Mouse (Mus musculus) heart, embryonic 14.5 days (tissue): Measurements from ENCODE around the gene Cnbd2. TPM values are rescaled to one million over a fixed set of nuclear protein-coding genes. Genes with fewer than 3 reads are reported as not detected.
"Not testable (repeated sequence)": the region's sequence is repeated elsewhere in the genome, so short reads cannot be mapped to it uniquely, and the experiment has no call there.

Experiments used
- ATAC-seq: fragments of 200-750 bp; cut with Nextera tagmentation; 2 replicates; pipeline ENCODE4 v1.8.0; 2017; ENCODE audit warnings: low read depth, moderate TSS enrichment; ENCODE audit not compliant: insufficient number of reproducible peaks, insufficient read depth, low FRiP score
- H3K27ac ChIP-seq, 2 experiments: fragments of 200-500 bp in 1 of 2; fragments of 300-500 bp in 1 of 2; sonication (generic) in 1 of 2; replicated peaks in 1 of 2; 2 replicates each; pipeline ENCODE4 v1.5.1; 2012 to 2014; ENCODE audit warnings: low read depth in 2 of 2, low read length in 2 of 2, control low read depth in 1 of 2, mild to moderate bottlenecking in 1 of 2, mixed read lengths in 1 of 2; ENCODE audit not compliant: control insufficient read depth in 1 of 2, insufficient read depth in 1 of 2
- H3K27me3 ChIP-seq: fragments of 300-500 bp; sonication (generic); 2 replicates; pipeline ENCODE4 v1.6.1; 2014; ENCODE audit warnings: mild to moderate bottlenecking, low read length, control low read depth; ENCODE audit not compliant: control insufficient read depth, insufficient read depth
- H3K36me3 ChIP-seq: fragments of 300-500 bp; sonication (generic); 2 replicates; pipeline ENCODE4 v1.6.1; 2014; ENCODE audit warnings: mild to moderate bottlenecking, control low read depth, low read length, mixed read lengths; ENCODE audit not compliant: control insufficient read depth, insufficient read depth
- H3K4me1 ChIP-seq, 2 experiments: fragments of 200-500 bp in 1 of 2; fragments of 300-500 bp in 1 of 2; sonication (generic) in 1 of 2; 2 replicates each; pipeline ENCODE4 v1.6.1; 2012 to 2014; ENCODE audit warnings: low read length in 2 of 2, control low read depth in 1 of 2, mixed read lengths in 1 of 2; ENCODE audit not compliant: control insufficient read depth in 2 of 2, insufficient read depth in 2 of 2
- H3K4me2 ChIP-seq: fragments of 300-500 bp; sonication (generic); 2 replicates; pipeline ENCODE4 v1.6.1; 2014; ENCODE audit warnings: mild to moderate bottlenecking, low read length
- H3K4me3 ChIP-seq, 2 experiments: fragments of 200-500 bp in 1 of 2; fragments of 300-500 bp in 1 of 2; sonication (generic) in 1 of 2; 2 replicates each; pipeline ENCODE4 v1.5.1; 2012 to 2014; ENCODE audit warnings: low read length in 2 of 2, mild to moderate bottlenecking in 2 of 2, control low read depth in 1 of 2, low read depth in 1 of 2, moderate library complexity in 1 of 2; ENCODE audit not compliant: control insufficient read depth in 1 of 2, insufficient read depth in 1 of 2
- H3K9ac ChIP-seq: fragments of 300-500 bp; sonication (generic); 2 replicates; pipeline ENCODE4 v1.6.1; 2014; ENCODE audit warnings: mild to moderate bottlenecking, low read length
- H3K9me3 ChIP-seq: fragments of 300-500 bp; sonication (generic); 2 replicates; pipeline ENCODE4 v1.6.1; 2016; ENCODE audit warnings: low read length, control low read depth; ENCODE audit not compliant: control insufficient read depth
- WGBS: fragments of 180-500 bp; shearing (Covaris S2); extraction: QIAGEN DNeasy Blood & Tissue Kit; methylation state at CpG from one replicate; pipeline ENCODE4 v1.1.7; 2014; 5-methylcytosine and 5-hydroxymethylcytosine counted together
- polyA plus RNA-seq: library from polyadenylated mRNA; unstranded; fragments of >200 nt; fragmentation: Nextera tagmentation; extraction: Ambion mirVana; gene quantifications from 2 replicates; pipeline ENCODE4 v1.2.1, GENCODE M21; 2014

The Cnbd2 gene
- polyA plus RNA-seq, 1 experiment from 2014 or later = 3.7 TPM

- H3K27ac ChIP-seq = no peak overlapping the region
- no peaks in the 10 kb centered on the region for H3K4me1 ChIP-seq
- no peak for ATAC-seq
- no peaks in the 10 kb centered on the region for H3K9me3 ChIP-seq
- H3K36me3 ChIP-seq = no peaks in the 10 kb centered on the region
- no peak overlapping the region for H3K9ac ChIP-seq
- no peaks in the 10 kb centered on the region for H3K27me3 ChIP-seq
- H3K4me2 ChIP-seq = no peak overlapping the region
- H3K4me3 ChIP-seq = no peak overlapping the region
- WGBS = 46% methylated on average over 8 of the region's 8 CpGs
Measured at GRCm38 (mm10) chr2:156408168-156408567, 96.1 kb downstream of the Cnbd2 start.

GRCm38 (mm10) chr2:156411348-156411747 lies 99.2 kb downstream of the Cnbd2 start:
- not testable (repeated sequence) for ATAC-seq, H3K4me1 ChIP-seq, H3K4me2 ChIP-seq, H3K4me3 ChIP-seq, H3K27me3 ChIP-seq, H3K9me3 ChIP-seq, H3K36me3 ChIP-seq, H3K27ac ChIP-seq, H3K9ac ChIP-seq
- 89% methylated on average over 4 of the region's 7 CpGs for WGBS

- 68% methylated on average over 2 of the region's 2 CpGs for WGBS
- ATAC-seq = no peak
- no peaks in the 10 kb centered on the region for H3K9me3 ChIP-seq
- H3K4me3 ChIP-seq = no peak overlapping the region
- peaks cover 12% of the 10 kb centered on the region for H3K27me3 ChIP-seq
- H3K27ac ChIP-seq = no peak overlapping the region
- no peaks in the 10 kb centered on the region for H3K36me3 ChIP-seq
- H3K4me1 ChIP-seq = no peaks in the 10 kb centered on the region
- H3K4me2 ChIP-seq = no peak overlapping the region
- H3K9ac ChIP-seq = no peak overlapping the region
Measured at GRCm38 (mm10) chr2:156414996-156415395, 102.9 kb downstream of the Cnbd2 start.

GRCm38 (mm10) chr2:156415674-156416073 lies 103.6 kb downstream of the Cnbd2 start:
- Histone ChIP-seq H3K4me2 (no peak overlapping the region), H3K36me3 (no peaks in the 10 kb centered on the region), H3K9ac (no peak overlapping the region), H3K9me3 (no peaks in the 10 kb centered on the region), H3K4me3 (no peak overlapping the region), H3K27ac (no peak overlapping the region), H3K27me3 (peaks cover 14% of the 10 kb centered on the region), H3K4me1 (peaks cover 0 to 4% of the 10 kb centered on the region in 2 experiments; a peak in 1 of 4 replicates)
- WGBS = 68% methylated on average over 5 of the region's 5 CpGs
- ATAC-seq = no peak

GRCm38 (mm10) chr2:156417194-156417593 lies 105.1 kb downstream of the Cnbd2 start:
- no peak overlapping the region for H3K9ac ChIP-seq
- H3K4me2 ChIP-seq = no peak overlapping the region
- 60% methylated on average over 1 of the region's 1 CpGs for WGBS
- peaks cover 4 to 6% of the 10 kb centered on the region in 2 experiments; a peak in 2 of 4 replicates for H3K4me1 ChIP-seq
- peaks cover 21% of the 10 kb centered on the region for H3K27me3 ChIP-seq
- H3K4me3 ChIP-seq = no peak overlapping the region
- ATAC-seq = no peak
- H3K27ac ChIP-seq = no peak overlapping the region
- no peaks in the 10 kb centered on the region for H3K36me3 ChIP-seq
- H3K9me3 ChIP-seq = no peaks in the 10 kb centered on the region

- Histone ChIP-seq H3K4me2 (no peak overlapping the region), H3K27me3 (peaks cover 21% of the 10 kb centered on the region), H3K9ac (no peak overlapping the region), H3K9me3 (no peaks in the 10 kb centered on the region), H3K36me3 (no peaks in the 10 kb centered on the region), H3K27ac (no peak overlapping the region), H3K4me1 (peaks cover 9% of the 10 kb centered on the region in 2 experiments), H3K4me3 (no peak overlapping the region)
- 55% methylated on average over 5 of the region's 5 CpGs for WGBS
- ATAC-seq = no peak
Measured at GRCm38 (mm10) chr2:156418467-156418866, 106.4 kb downstream of the Cnbd2 start.

- H3K27me3 ChIP-seq = peaks cover 27% of the 10 kb centered on the region
- H3K4me2 ChIP-seq = peak overlapping the region; percentile 98
- no peaks in the 10 kb centered on the region for H3K9me3 ChIP-seq
- no peaks in the 10 kb centered on the region for H3K36me3 ChIP-seq
- peak overlapping the region; percentile 62 to 66 for H3K4me3 ChIP-seq
- H3K9ac ChIP-seq = peak overlapping the region; percentile 69
- 21% methylated on average over 14 of the region's 14 CpGs for WGBS
- ATAC-seq = no peak
- peaks cover 9% of the 10 kb centered on the region in 2 experiments for H3K4me1 ChIP-seq
- H3K27ac ChIP-seq = no peak overlapping the region
Measured at GRCm38 (mm10) chr2:156420327-156420693, 108.2 kb downstream of the Cnbd2 start.

- Histone ChIP-seq H3K27me3 (peaks cover 27% of the 10 kb centered on the region), H3K9me3 (no peaks in the 10 kb centered on the region), H3K9ac (peak within 1 kb of the TSS; percentile 69), H3K27ac (no peak within 1 kb of the TSS), H3K4me3 (peak within 1 kb of the TSS; percentile 62 to 66), H3K36me3 (no peaks in the 10 kb centered on the region), H3K4me2 (peak within 1 kb of the TSS; percentile 98), H3K4me1 (peaks cover 9% of the 10 kb centered on the region in 2 experiments)
- peak; percentile 64; the same call in 1 of the 2 replicates for ATAC-seq
- WGBS = 1% methylated on average over 73 of the region's 76 CpGs
Measured at GRCm38 (mm10) chr2:156420694-156421380, 108.7 kb downstream of the Cnbd2 start, which contains the start of gene Epb41l1. TSS of gene Epb41l1 (plus strand) at chr2:156420909.
